9 mouse cellular contexts compared by ENCODE assay signal in genomic region chr10:62885460-62885859, GRCm38 (mm10). TPM values are rescaled to one million over a fixed set of nuclear protein-coding genes. Genes with fewer than 3 reads are reported as not detected.
DNase-seq lines count a peak whose midpoint lies in the region; ATAC-seq lines count a peak whose summit lies in the region.
"Had no signal": no experiment of that assay in that cellular context is flagged by ENCODE, and none has a peak within 500 bp of the region (broad histone marks: within the 10 kb centered on the region; RNA-seq: fewer than 3 reads in every experiment).

No protein-coding gene starts in this region.

- H3K9ac ChIP-seq in heart, embryonic 14.5 days (ENCODE audit: low read length): peak overlapping the region; percentile 77
- H3K9ac ChIP-seq in hindbrain, embryonic 16.5 days (ENCODE audit: low read depth, low read length): no peak overlapping the region
- H3K9ac ChIP-seq in midbrain, embryonic 14.5 days (replicated peaks; ENCODE audit: low read length): no peak overlapping the region

- H3K36me3 ChIP-seq in heart, embryonic 14.5 days (ENCODE audit: control insufficient read depth, insufficient read depth, low read length): no peaks in the 10 kb centered on the region
- no peaks in the 10 kb centered on the region for H3K36me3 ChIP-seq in hindbrain, embryonic 16.5 days (ENCODE audit: control insufficient read depth, insufficient read depth, low read length)
- no peaks in the 10 kb centered on the region for H3K36me3 ChIP-seq in midbrain, embryonic 14.5 days (ENCODE audit: control insufficient read depth, insufficient read depth, low read length)

- intact Hi-C loops in heart, postnatal 36 days (cut with DNase I): no loop called here

- peak overlapping the region in 1 of 2 experiments; percentile 30; a peak in 1 of 4 replicates for H3K27ac ChIP-seq in heart, embryonic 14.5 days (replicated peaks in 1 of 2; ENCODE audit: control insufficient read depth in 1 of 2, insufficient read depth in 1 of 2, low read depth in 2 of 2, low read length in 2 of 2)
- H3K27ac ChIP-seq in brown adipose tissue, adult 24 weeks (replicated peaks; ENCODE audit: low read depth, low read length): no peak overlapping the region
- no peak overlapping the region for H3K27ac ChIP-seq in hindbrain, embryonic 16.5 days (ENCODE audit: low read depth, low read length)
- H3K27ac ChIP-seq in midbrain, embryonic 14.5 days (replicated peaks; ENCODE audit: low read depth, low read length): no peak overlapping the region

- no peak for ATAC-seq in heart, embryonic 14.5 days (ENCODE audit: insufficient number of reproducible peaks, insufficient read depth, low FRiP score, low read depth)
- no peak for ATAC-seq in hindbrain, embryonic 16.5 days
- no peak for ATAC-seq in midbrain, embryonic 14.5 days (ENCODE audit: low FRiP score, low TSS enrichment)
- ATAC-seq: CD4-positive, CD25-positive, alpha-beta regulatory T cell, adult 4 months had no signal

- peaks cover 2 to 5% of the 10 kb centered on the region in 2 experiments; a peak in 2 of 4 replicates for H3K4me1 ChIP-seq in heart, embryonic 14.5 days (ENCODE audit: control insufficient read depth in 2 of 2, insufficient read depth in 2 of 2, low read length in 2 of 2)
- no peaks in the 10 kb centered on the region for H3K4me1 ChIP-seq in brown adipose tissue, adult 24 weeks (ENCODE audit: control insufficient read depth, insufficient read depth, insufficient read length, low read length)
- peaks cover 14% of the 10 kb centered on the region for H3K4me1 ChIP-seq in hindbrain, embryonic 16.5 days (ENCODE audit: control insufficient read depth, insufficient read depth, low read depth, low read length)
- H3K4me1 ChIP-seq in midbrain, embryonic 14.5 days (ENCODE audit: control insufficient read depth, insufficient read depth, low read length): peaks cover 17% of the 10 kb centered on the region; the same call in 1 of the 2 replicates

- H3K27me3 ChIP-seq in heart, embryonic 14.5 days (ENCODE audit: control insufficient read depth, insufficient read depth, low read length): no peaks in the 10 kb centered on the region
- H3K27me3 ChIP-seq in hindbrain, embryonic 16.5 days (replicated peaks; ENCODE audit: control insufficient read depth, insufficient read depth, low read length): peaks cover 7% of the 10 kb centered on the region; the same call in 1 of the 2 replicates
- H3K27me3 ChIP-seq in midbrain, embryonic 14.5 days (ENCODE audit: control insufficient read depth, insufficient read depth, low read length): peaks cover 7% of the 10 kb centered on the region; the same call in 1 of the 2 replicates

- peak overlapping the region; percentile 95 for H3K4me2 ChIP-seq in heart, embryonic 14.5 days (ENCODE audit: low read length)
- peak overlapping the region; percentile 91 for H3K4me2 ChIP-seq in hindbrain, embryonic 16.5 days (ENCODE audit: low read length)
- peak overlapping the region; percentile 96 for H3K4me2 ChIP-seq in midbrain, embryonic 14.5 days (ENCODE audit: low read length)

- DNase-seq in heart, postnatal 36 days: no peak
- DNase-seq in midbrain, embryonic 14.5 days: no peak
- no peak for DNase-seq in gastrocnemius, postnatal 25 days
- DNase-seq in thymus, adult 18-20 months: no peak
- no peak for DNase-seq in cerebellum, adult 9-10 months

- H3K9me3 ChIP-seq in heart, embryonic 14.5 days (ENCODE audit: control insufficient read depth, low read length): no peaks in the 10 kb centered on the region
- no peaks in the 10 kb centered on the region for H3K9me3 ChIP-seq in hindbrain, embryonic 16.5 days (ENCODE audit: control insufficient read depth, low read length)
- H3K9me3 ChIP-seq in midbrain, embryonic 14.5 days (ENCODE audit: control insufficient read depth, low read length): no peaks in the 10 kb centered on the region

- 18% methylated on average over 10 of the region's 10 CpGs for WGBS in heart, embryonic 14.5 days
- 28% methylated on average over 10 of the region's 10 CpGs for WGBS in hindbrain, embryonic 16.5 days
- 46% methylated on average over 10 of the region's 10 CpGs for WGBS in midbrain, embryonic 14.5 days

- peak overlapping the region; percentile 59 to 88 for H3K4me3 ChIP-seq in heart, embryonic 14.5 days (ENCODE audit: control insufficient read depth in 1 of 2, insufficient read depth in 1 of 2, low read depth in 1 of 2, low read length in 2 of 2)
- peak overlapping the region; percentile 50 for H3K4me3 ChIP-seq in brown adipose tissue, adult 24 weeks (ENCODE audit: insufficient read depth, low read depth, low read length)
- H3K4me3 ChIP-seq in hindbrain, embryonic 16.5 days (ENCODE audit: low read length): peak overlapping the region; percentile 50; the same call in 1 of the 2 replicates
- H3K4me3 ChIP-seq in midbrain, embryonic 14.5 days (replicated peaks; ENCODE audit: low read depth, low read length): peak overlapping the region; percentile 50; the same call in 1 of the 2 replicates

RNA-seq across cellular contexts. Expression of gene Tet1, which starts 23.3 kb away (rescaled TPM):
- 32.0 and 35.0 TPM in 2 replicates for polyA plus RNA-seq in heart, embryonic 14.5 days (2014; fragmentation: Nextera tagmentation; extraction: Ambion mirVana)
- total RNA-seq in heart, postnatal 36 days (2021): 1 to 10 TPM; 6.2 to 8.7 TPM
- polyA plus RNA-seq in brown adipose tissue, adult 24 weeks (2012; ENCODE audit: insufficient read depth, insufficient read length, missing spikeins): 0.12 and 0.50 TPM in 2 replicates
- polyA plus RNA-seq in hindbrain, embryonic 16.5 days (2015; fragmentation: Nextera tagmentation; extraction: Ambion mirVana): 38.7 and 39.5 TPM in 2 replicates
- polyA plus RNA-seq in midbrain, embryonic 14.5 days (2014; fragmentation: Nextera tagmentation; extraction: Ambion mirVana): 35.9 and 44.3 TPM in 2 replicates
- total RNA-seq in gastrocnemius, postnatal 25 days (2021): 1 to 10 TPM; 4.9 to 5.3 TPM

RNA-seq across cellular contexts. Expression of gene Slc25a16, which starts 35.0 kb away (rescaled TPM):
- 14.8 and 14.9 TPM in 2 replicates for polyA plus RNA-seq in heart, embryonic 14.5 days (2014; fragmentation: Nextera tagmentation; extraction: Ambion mirVana)
- total RNA-seq in heart, postnatal 36 days (2021): 10 to 100 TPM; 22.6 to 26.9 TPM
- 38.1 and 43.0 TPM in 2 replicates for polyA plus RNA-seq in brown adipose tissue, adult 24 weeks (2012; ENCODE audit: insufficient read depth, insufficient read length, missing spikeins)
- polyA plus RNA-seq in hindbrain, embryonic 16.5 days (2015; fragmentation: Nextera tagmentation; extraction: Ambion mirVana): 15.0 and 15.6 TPM in 2 replicates
- polyA plus RNA-seq in midbrain, embryonic 14.5 days (2014; fragmentation: Nextera tagmentation; extraction: Ambion mirVana): 15.3 and 17.9 TPM in 2 replicates
- total RNA-seq in gastrocnemius, postnatal 25 days (2021): 10 to 100 TPM; 14.6 to 15.7 TPM

Comparison
In these comparisons a context has a peak if more than half of its experiments do, and no peak if none do; other contexts are left out.
1. RNA of gene Tet1, which starts 23.3 kb away (polyA plus RNA-seq): 35.9 to 44.3 TPM in midbrain, embryonic 14.5 days, 38.7 to 39.5 TPM in hindbrain, embryonic 16.5 days and 32.0 to 35.0 TPM in heart, embryonic 14.5 days; 0.12 to 0.50 TPM in brown adipose tissue, adult 24 weeks; every median in the first group is over 10 times any median in the second.
2. Peak in every context shown above with its lines, with median percentiles within 50 percentile points of each other: H3K4me2 ChIP-seq and H3K4me3 ChIP-seq.